Mouse (Mus musculus) left cerebral cortex, adult 8-10 months (tissue): ENCODE measurements around the gene E130114P18Rik. TPM values are rescaled to one million over a fixed set of nuclear protein-coding genes. Genes with fewer than 3 reads are reported as not detected.

Source experiments
- DNase-seq, 2 experiments: peaks; one replicate each; pipeline ENCODE4 v3.0.0; 2022; ENCODE audit warnings: low spot score in 2 of 2
- total RNA-seq, 4 experiments: library from RNA; stranded (reverse); gene quantifications; 2 replicates each; pipeline ENCODE4 v1.2.4; 2022

The E130114P18Rik gene
- 1 to 10 TPM; 5.0 to 8.3 (median 6.2) TPM for total RNA-seq

- peak in 1 of 2 experiments; percentile 39 for DNase-seq
These were observed at the start of gene E130114P18Rik for GRCm38 (mm10) chr4:97777706-97778176. E130114P18Rik (minus strand) TSS chr4:97778078.

GRCm38 (mm10) chr4:97827115-97827514 is 49.2 kb upstream of the E130114P18Rik start:
- DNase-seq, result no peak

- DNase-seq, result no peak
These were observed 48.0 kb upstream of the E130114P18Rik start for GRCm38 (mm10) chr4:97825841-97826240.

GRCm38 (mm10) chr4:97825432-97825831 is 47.6 kb upstream of the E130114P18Rik start:
- DNase-seq, result no peak

GRCm38 (mm10) chr4:97824451-97824850 is 46.6 kb upstream of the E130114P18Rik start:
- no peak for DNase-seq

GRCm38 (mm10) chr4:97823512-97823911 is 45.6 kb upstream of the E130114P18Rik start:
- DNase-seq, result no peak

- DNase-seq, result no peak
These were observed 43.8 kb upstream of the E130114P18Rik start for GRCm38 (mm10) chr4:97821556-97822251.

GRCm38 (mm10) chr4:97820474-97821259 is 42.8 kb upstream of the E130114P18Rik start:
- DNase-seq, result no peak

GRCm38 (mm10) chr4:97819101-97819500 is 41.2 kb upstream of the E130114P18Rik start:
- DNase-seq, result no peak

- no peak for DNase-seq
These were observed 40.6 kb upstream of the E130114P18Rik start for GRCm38 (mm10) chr4:97818498-97818897.

GRCm38 (mm10) chr4:97817741-97818140 is 39.9 kb upstream of the E130114P18Rik start:
- DNase-seq, result no peak

- no peak for DNase-seq
These were observed 38.9 kb upstream of the E130114P18Rik start for GRCm38 (mm10) chr4:97816753-97817152.

- no peak for DNase-seq
These were observed 38.1 kb upstream of the E130114P18Rik start for GRCm38 (mm10) chr4:97816001-97816400.

GRCm38 (mm10) chr4:97814515-97814914 is 36.6 kb upstream of the E130114P18Rik start:
- DNase-seq, result no peak

GRCm38 (mm10) chr4:97813996-97814395 is 36.1 kb upstream of the E130114P18Rik start:
- DNase-seq, result no peak

GRCm38 (mm10) chr4:97813035-97813434 is 35.2 kb upstream of the E130114P18Rik start:
- DNase-seq, result no peak

- DNase-seq, result no peak
These were observed 32.6 kb upstream of the E130114P18Rik start for GRCm38 (mm10) chr4:97810348-97810939.

GRCm38 (mm10) chr4:97809582-97810295 is 31.9 kb upstream of the E130114P18Rik start:
- no peak for DNase-seq

- no peak for DNase-seq
These were observed 31.0 kb upstream of the E130114P18Rik start for GRCm38 (mm10) chr4:97808885-97809284.

- DNase-seq, result no peak
These were observed 29.0 kb upstream of the E130114P18Rik start for GRCm38 (mm10) chr4:97806924-97807323.
